Mouse (Mus musculus): Measurements from ENCODE around the gene Slc35e3. TPM values are rescaled to one million over a fixed set of nuclear protein-coding genes. Genes with fewer than 3 reads are reported as not detected.
"Not testable (repeated sequence)": the region's sequence is repeated elsewhere in the genome, so short reads cannot be mapped to it uniquely, and the experiment has no call there.

The Slc35e3 gene
- total RNA-seq, 2 experiments from 2014 or later, result 3.5 to 5.4 TPM

- no peak for DNase-seq
- intact Hi-C loops (cut with DNase I), result loop anchor here (10.0 kb wide), 1 partner anchor 351 kb away; no protein-coding TSS in a partner anchor
Measured at GRCm38 (mm10) chr10:117705806-117706205, 40.4 kb downstream of the Slc35e3 start.

DNA sequence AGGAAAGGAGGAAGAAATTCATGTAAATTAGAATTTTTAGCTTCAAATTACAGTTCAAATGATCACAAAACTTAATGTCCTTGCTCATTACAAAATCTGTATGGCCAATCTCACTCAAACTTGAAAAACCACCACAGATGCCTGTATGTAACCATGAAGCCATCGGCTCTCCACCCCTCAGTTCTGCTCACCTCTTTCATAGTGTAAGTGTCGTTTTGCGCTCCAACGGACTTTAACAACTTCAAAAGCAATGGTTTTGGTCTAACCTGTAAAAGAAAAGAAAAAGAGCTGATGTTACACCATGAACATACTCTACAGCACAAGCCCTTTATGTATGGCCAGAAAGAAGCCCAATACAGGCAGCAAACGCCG is 41.2 kb downstream of the Slc35e3 start:
- intact Hi-C loops (cut with DNase I), result loop anchor here (10.0 kb wide), 1 partner anchor 350 kb away; no protein-coding TSS in a partner anchor
- no peak for DNase-seq

- not testable (repeated sequence) for DNase-seq
Measured at GRCm38 (mm10) chr10:117704314-117704963, 41.7 kb downstream of the Slc35e3 start.

DNA sequence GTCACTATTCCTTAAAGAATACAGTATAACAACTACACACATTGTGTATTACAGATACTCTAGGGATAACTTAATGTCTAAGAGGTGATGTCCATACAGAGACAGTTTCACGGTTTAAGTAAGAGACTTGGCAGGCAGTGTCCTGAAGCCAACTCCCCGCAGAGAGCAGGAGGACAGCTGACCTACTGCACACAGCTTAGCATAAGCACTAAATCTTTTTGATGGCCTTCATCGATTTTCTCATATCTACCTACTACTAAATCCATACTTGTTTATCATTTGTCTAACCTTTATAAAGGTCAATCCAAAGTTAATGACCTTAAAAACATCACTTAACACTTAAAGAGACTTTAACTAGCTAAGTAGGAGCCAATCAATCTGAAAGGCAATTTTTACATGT is 42.7 kb downstream of the Slc35e3 start:
- no peak for DNase-seq
- intact Hi-C loops (cut with DNase I), result loop anchor here (10.0 kb wide), 1 partner anchor 349 kb away; no protein-coding TSS in a partner anchor

More at GRCm38 (mm10) chr10:117704314-117704963, 41.7 kb downstream of the Slc35e3 start:
- intact Hi-C loops (cut with DNase I), result loop anchor here (10.0 kb wide), 1 partner anchor 350 kb away; no protein-coding TSS in a partner anchor

- intact Hi-C loops (cut with DNase I), result loop anchor here (10.0 kb wide), 1 partner anchor 347 kb away; no protein-coding TSS in a partner anchor
- no peak for DNase-seq
Measured at GRCm38 (mm10) chr10:117702024-117702833, 43.9 kb downstream of the Slc35e3 start.

DNA sequence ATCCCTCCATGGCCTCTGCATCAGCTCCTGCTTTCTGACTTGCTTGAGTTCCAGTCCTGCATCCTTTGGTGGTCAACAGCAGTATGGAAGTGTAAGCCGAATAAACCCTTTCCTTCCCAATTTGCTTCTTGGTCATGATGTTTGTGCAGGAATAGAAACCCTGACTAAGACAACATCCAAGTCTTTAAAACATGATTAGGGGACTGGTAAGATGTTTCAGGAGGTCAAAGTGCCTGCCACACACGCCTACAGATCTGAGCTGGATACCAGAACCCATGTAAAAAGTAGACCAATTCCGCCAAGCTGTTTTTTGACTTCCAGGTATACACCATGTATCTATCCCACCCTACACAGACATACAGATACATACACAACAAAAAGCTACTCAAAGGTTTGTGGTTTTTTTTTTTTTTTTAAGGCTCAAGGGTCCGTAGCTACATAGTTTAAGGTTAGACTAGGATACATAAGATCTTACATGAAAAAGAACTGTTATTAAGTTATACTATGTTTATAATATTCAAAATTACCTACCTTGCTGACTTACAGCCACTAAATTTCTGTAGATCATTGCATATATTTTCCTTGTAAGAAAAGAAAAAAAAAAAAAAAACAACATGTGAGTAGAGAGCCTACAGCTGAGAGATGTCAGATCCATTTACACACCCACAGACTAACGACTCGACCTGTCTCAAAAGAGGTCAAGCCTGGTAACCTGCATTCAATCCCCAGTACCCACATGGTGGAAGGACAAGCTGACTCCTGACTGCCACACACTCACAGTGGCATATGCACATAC is 44.9 kb downstream of the Slc35e3 start:
- intact Hi-C loops (cut with DNase I), result loop anchor here (10.0 kb wide), 1 partner anchor 346 kb away; no protein-coding TSS in a partner anchor
- no peak for DNase-seq

DNA sequence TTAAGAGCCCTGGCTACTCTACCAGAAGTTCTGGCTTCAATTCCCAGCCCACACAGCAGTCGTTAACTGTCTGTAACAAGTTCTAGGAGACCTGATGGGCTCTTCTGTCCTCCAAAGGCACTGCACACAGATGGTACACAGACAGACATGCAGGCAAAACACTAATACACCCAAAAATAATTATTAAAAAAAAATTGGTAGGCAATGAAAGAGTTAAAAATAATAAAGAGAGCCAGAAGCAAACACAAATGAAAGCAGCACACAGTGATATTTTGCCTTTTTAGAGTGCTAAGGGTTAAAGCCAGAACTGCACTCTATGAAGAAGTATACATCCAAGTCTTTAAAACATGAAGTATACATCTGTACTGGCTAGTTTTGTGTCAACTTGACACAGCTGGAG is 45.7 kb downstream of the Slc35e3 start:
- intact Hi-C loops (cut with DNase I), result loop anchor here (10.0 kb wide), 1 partner anchor 346 kb away; no protein-coding TSS in a partner anchor
- no peak for DNase-seq

DNA sequence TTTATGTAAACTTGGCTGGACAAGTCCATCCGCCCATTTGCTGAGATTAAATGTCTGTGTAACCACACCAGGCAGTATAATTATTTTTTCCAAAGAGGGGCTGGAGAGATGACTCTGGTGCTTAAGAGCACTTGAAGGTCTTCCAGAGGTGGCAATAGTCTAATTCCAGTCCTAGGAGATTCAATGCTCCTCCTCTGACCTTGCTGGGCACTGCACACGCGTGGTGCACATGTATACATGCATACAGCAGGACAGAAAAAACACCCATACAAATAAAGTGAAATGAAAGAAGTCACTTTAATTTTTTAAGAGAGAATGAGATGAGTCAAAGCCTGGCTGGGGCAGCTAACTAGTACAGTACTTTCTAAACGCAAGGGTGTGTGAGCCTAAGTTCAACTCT is 46.3 kb downstream of the Slc35e3 start:
- intact Hi-C loops (cut with DNase I), result loop anchor here (10.0 kb wide), 1 partner anchor 345 kb away; no protein-coding TSS in a partner anchor
- no peak for DNase-seq

DNA sequence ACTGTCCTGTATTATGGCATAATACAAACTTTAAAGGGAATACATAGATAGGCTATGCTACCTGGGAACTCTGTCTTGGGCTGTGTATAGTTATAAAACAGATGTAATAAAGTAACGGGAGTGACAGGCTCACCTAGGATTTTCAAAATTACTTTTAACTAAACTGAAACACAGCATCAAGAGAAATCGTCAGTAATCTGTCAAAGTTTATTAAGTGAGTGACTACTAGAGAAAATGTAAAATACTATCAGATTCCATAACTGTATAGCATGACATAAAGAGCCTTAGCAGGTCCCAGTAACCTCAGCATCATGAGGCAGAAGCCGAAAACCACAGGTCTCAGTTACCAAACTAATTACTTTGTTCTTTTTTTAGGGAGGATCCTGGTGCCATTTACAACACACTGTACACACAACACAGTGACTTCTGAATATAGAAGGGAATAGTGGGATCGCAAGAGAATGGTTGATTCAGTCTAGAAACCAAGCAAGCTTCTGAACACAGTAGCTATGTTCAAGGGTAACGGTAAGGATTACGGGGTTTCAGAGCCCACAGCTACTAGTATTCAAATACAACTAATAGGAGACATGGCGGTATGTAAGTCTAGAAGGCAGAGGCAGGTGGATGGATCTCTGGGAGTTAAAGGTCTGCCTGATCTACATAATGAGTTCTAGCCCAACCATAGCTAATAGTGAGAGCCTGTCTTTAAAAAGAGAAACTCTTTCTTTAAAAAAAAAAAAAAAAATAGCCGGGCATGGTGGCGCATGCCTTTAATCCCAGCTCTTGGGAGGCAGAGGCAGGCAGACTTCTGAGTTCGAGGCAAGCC is 47.6 kb downstream of the Slc35e3 start:
- no peak for DNase-seq
- intact Hi-C loops (cut with DNase I), result no loop called here

GRCm38 (mm10) chr10:117697561-117698115 is 48.5 kb downstream of the Slc35e3 start:
- no peak for DNase-seq
- intact Hi-C loops (cut with DNase I), result no loop called here

DNA sequence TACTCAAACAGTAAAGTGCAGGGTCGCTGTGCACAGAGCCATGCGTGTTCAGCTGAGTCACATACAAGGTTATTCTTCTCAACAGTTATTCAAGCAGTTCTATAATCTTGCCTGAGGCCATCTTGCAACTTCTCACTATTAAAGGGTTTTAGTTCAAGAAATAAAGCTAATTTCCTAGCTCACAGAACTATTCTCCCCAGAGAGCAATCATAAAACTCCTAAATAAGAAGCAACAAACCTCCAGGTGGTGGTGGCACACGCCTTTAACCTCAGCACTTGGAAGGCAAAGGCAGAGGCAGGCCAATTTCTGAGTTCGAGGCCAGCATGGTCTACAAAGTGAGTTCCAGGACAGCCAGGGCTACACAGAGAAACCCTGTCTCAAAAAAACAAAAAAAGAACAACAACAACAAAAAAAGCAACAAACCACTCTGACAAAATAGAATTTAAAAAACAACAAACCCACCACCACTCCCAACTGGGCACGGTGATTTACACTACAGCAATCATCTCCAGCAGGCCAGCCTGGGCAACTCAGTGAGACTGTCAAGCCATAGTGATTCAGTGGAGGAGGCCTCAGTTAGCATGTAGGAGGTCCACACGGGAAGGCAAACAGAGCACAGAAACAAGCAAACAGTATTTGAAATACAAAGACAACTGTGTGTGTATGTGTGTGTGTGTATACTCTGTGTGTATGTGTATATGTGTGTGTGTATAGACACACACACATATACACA is 49.2 kb downstream of the Slc35e3 start:
- intact Hi-C loops (cut with DNase I), result no loop called here
- DNase-seq, result no peak

DNA sequence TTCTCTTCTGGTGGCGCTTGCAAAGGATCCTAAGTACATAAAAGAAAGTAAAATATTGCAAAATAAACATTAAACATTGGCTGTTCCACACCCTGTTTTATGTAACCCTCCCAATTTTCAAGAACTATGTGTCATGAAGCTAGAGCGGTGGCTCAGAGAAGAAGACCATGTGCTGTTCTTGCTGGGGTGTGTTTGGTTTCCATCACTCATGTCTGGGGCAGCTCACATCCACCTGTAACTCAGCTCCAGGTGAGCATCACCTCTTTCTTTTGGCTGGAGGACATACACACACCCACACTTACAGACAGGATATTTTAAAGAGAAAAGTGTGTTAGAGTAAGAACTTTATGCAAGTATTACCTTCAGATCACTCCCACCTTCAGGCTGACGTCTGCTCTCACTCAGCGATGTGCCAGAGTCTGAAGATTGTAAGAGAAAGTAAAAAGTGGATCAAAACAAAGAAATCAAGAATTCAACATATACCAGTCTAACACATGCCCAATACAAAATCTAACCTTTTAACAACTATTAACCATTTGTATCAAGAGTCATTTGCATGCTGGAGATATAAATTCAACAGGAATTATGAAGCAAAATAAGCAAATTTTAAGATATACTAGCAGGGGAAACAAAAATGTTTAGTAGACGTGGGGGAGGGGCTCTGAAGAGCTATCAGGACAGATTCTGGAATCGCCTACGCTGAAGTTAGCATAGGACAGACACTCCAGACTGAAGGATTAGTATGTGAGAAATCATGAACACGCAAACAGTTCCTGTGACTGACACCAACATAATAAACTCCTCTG is 49.9 kb downstream of the Slc35e3 start:
- DNase-seq, result no peak
- intact Hi-C loops (cut with DNase I), result no loop called here

GRCm38 (mm10) chr10:117695605-117696004 is 50.6 kb downstream of the Slc35e3 start:
- intact Hi-C loops (cut with DNase I), result no loop called here
- no peak for DNase-seq

GRCm38 (mm10) chr10:117695027-117695426 is 51.1 kb downstream of the Slc35e3 start:
- no peak for DNase-seq
- intact Hi-C loops (cut with DNase I), result no loop called here

GRCm38 (mm10) chr10:117694255-117694953 is 51.8 kb downstream of the Slc35e3 start:
- intact Hi-C loops (cut with DNase I), result no loop called here
- DNase-seq, result no peak

DNA sequence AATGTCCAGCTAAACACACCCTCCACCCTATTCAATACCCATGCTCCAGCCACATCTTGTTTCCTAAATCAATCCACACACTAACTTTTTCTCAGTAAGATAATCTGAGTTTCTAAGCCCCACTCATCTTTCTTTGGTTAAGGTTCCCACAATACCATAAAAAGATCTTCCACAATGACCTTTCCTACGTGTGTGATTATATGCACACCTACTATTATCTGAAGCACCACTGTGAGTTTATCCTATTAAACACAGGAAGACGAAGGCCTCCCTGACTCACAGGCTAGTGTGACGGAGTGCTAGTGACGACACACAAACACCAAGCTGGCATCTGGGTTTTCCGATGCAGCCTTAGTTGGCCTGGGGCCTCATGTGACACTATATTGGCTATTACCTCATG is 53.2 kb downstream of the Slc35e3 start:
- DNase-seq, result no peak
- intact Hi-C loops (cut with DNase I), result no loop called here

DNA sequence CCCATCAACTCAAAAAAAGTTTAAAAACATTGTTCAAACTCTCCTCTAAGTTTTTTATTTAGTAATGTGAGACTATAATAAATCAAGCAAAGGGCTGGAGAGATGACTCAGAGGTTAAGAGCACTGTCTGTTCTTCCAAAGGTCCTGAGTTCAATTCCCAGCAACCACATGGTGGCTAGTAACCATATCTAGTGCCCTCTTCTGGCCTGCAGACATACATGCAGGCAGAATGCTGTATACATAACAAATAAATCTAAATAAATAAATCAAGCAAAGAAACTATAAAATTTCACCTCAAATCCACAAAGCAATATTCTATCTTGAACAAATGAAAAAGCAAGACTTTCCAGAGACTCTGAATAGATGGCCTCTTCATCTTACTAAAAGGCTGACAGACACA is 54.0 kb downstream of the Slc35e3 start:
- intact Hi-C loops (cut with DNase I), result no loop called here
- no peak for DNase-seq

Measured in gastrocnemius, postnatal 36 days (tissue).